Mouse (Mus musculus) lung, postnatal 25 days (tissue): ENCODE measurements at regions not wholly inside any gene's neighbourhood (a gene's known extent, or its start where the extent isn't known, plus 50 kb on each side); places are given as distances from the start of the nearest gene placed in this dataset.

Experiments
- DNase-seq: peaks from one replicate; pipeline ENCODE4 v3.0.0; 2022; ENCODE audit warnings: low spot score

DNA sequence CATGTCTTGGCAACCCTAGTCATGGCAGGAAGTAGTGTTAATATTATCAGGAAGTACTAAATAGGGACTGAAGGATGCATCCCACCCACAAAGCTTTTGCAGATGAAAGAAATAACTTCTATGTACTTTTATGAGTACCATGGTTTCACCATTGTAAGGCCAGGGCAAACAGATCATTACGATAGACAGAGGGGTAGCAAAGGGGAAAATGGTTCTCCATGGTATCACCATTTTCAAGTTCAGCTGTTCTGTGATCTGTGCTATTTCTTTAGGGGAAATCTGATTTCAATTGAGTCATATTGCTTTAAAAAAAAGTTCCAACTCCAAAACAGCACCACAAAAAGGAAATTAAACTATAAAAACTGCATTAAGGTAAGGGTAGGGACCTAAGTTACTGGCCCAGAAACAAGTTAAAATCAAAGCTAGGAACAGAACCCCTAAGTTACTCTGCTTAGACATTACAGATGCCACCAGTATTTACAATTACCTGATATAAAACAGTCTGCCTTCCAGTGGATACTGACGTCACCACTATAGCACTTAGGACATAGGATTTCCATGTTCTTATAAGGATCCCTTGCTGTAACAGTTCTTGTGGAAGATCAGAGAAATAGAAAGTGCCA lies 610.4 kb downstream of the Bcl11a start:
- no peak for DNase-seq

DNA sequence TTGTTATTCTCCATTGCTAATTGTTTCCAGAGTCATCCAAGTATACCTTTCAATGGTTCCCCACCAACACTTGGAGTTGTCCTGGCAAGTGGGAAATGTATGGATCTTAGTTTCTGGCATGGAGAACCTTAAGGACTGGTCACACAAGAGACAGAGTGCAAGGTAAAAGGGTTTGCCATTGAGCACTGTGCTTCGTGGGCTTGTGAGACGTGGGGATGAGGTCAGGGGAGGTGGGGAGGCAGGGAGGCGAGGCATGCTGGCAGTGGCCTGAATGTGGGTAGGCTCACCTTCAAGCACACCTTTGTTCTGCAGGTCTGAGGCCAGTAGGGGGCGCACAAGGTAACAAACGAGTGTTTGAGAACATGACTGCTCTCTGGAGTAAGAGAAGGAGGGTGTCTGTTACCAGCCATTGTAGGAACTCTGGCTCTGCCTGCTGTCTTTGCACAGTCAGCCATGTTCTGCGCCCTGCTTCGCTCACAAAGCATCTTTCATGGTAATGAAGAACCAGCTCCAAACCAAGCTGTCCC lies 612.0 kb downstream of the Bcl11a start:
- DNase-seq, result peak; percentile 16

DNA sequence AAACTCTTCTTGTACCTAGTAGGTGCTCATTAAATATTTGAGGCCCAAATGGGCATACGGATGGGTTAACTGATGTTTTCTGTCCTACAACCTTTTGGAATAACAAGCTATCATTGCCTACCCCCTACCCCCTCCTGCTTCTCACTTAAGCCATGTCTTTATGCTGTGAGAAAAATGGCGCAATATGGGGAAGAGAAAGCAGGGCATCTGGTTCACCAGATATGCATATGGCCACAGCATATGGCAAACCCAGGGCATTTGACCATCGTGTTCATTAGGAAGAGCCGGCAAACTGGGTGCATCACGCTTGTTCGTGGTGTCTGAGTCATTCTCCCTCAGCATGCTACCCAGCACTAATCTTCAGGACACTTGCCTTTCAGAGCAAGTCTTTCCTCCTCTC lies 616.1 kb downstream of the Bcl11a start:
- no peak for DNase-seq

DNA sequence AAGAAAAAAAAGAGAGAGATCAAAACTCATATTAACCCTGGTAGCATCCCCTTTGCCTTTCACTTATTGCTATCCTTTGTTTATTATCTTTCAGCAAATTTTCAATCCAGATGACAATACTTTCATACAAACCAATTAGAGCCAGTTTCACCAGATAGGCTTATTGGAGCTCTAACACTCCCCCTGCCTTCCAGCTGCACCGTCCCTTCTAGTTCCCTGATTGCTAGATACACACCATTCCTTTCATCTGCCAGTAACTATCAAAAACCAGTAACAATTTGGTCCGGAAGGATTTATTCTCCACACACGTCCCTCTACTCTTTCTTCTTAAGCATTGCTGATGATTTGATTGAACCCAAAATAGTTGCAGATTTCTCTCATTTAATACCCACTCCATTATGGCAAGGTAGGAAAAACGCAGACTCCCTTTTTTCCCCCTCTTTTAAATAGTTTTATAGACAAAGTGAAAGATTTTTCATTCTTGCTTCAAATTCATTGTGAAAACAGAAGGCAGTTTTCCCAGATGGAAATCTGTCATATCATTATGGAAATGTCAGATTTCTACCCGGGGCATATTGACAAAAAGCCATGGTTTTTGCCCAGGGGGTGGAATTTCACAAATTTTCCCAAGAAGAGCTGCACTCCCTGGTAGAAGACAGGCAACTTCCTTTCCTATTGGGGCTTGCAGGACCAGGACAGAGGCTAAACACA lies 617.3 kb downstream of the Bcl11a start:
- no peak for DNase-seq

DNA sequence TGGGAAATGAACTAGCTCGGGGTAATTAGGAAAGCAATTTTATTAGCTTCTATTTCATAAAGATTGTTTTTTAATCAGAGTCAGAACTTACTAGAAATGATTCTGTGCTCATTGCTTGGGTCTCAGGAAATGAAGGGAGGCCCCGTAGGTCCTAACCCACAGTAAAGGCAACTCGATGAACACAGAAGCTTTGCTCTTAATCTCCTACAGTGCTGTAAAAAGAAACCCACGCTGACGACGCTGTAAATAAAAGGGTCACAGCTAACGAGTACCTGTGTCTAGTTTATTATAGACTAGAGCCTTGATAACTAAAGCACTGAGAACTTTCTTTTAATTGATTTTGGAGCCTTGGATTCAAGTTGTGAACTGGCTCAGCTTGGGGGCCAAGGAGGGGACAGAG lies 618.7 kb downstream of the Bcl11a start:
- no peak for DNase-seq

DNA sequence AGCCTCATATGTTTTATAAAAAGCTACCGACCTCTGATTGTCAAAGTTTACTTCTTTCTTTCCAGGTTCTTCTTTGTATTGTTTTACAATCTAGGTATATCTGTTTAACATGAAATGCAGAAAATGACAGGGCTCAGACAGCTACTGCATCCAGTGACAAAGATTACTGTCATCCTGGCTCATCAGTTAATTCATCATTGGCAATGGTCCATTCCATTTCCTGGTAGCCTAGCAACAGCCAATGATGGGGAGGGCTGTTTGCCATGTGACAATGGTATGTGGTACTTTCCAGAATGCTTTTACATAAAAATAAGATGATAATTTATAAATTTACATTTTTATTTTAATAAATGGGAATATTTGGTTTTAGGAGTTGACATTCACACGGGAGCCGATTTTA lies 630.9 kb downstream of the Bcl11a start:
- no peak for DNase-seq

DNA sequence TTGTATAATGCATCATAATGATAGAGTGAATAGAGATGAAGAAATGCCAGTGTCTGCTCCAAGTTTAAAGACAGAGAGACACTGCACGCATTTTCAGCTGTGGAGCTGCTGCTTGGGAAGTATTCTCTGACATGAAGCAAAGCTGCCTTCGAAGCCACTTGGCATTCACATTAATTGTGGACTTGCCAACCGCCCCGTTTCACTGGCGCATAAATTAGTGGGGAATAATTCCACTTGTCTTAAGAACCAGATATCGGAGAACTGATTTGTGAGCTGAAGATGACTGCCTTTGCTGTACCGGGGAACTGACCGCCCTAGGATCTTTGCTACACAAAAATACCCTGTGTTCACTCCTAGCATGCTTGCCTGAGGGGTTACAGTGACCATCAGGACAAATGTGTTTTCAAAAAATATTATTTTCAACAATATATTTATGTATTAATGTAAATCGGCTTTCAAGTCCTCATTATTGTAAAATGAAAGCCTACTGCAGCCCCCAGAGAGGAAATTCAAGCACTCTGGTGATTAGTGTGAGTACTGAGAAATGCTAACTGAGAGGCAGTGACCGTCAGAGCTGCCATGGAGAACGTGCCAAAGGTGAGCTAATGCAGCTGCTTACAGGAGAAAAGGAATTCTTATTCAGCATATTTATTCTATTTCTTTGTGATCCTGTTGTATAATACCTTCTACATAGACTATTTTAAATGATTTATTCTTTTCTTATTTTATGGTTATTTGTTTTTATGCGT lies 638.9 kb downstream of the Bcl11a start:
- DNase-seq, result no peak

DNA sequence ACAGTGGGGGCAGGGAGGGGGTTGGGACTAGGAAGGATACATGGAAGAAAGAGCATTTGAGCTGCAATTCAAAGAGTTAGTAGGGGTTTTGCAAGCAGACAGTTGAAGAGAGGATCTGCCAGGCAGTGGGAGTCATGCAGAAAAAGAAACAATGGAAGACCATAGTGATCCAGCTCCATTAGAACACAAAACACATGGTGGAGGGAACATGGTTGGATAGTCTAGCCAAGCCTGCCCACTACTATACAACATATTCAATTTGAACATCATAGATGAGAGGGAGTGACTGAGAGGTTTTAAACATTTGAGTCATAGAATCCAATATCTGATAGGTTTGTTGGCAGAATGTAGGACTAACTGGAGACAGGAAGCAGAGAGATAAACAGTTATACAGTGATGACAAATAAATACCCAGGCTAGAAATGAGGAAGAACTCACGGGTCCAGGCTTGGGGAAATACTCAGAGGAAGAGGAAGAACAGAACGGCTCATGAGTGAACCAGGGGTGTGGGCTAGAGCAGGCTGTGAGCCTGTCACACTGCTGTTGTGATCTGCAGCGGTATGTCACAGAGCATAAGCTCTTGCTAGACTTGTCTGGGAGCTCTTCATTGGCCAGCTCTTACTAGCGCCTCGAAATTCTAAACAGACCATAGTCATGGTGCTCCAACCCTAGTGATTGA lies 646.5 kb downstream of the Bcl11a start:
- DNase-seq, result no peak

DNA sequence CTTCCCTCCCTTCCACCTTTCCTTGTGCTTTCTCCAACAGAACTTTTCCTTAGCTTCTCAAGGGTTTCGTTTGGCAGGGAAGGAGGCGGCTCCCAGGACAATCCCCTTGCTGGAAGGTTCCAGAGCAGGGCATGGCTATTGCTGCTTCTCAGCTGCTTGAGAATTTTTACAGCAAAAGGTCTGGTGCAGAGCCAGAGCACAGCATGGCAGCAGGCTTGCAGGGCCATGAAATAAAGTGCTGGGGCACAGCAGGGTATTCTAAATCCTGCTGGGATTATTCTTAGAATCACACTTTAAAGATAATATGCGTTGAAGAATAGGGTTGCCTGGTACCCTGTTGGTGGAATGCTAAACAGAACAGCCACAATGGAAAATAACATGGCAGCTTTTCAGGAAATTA lies 648.5 kb downstream of the Bcl11a start:
- no peak for DNase-seq

DNA sequence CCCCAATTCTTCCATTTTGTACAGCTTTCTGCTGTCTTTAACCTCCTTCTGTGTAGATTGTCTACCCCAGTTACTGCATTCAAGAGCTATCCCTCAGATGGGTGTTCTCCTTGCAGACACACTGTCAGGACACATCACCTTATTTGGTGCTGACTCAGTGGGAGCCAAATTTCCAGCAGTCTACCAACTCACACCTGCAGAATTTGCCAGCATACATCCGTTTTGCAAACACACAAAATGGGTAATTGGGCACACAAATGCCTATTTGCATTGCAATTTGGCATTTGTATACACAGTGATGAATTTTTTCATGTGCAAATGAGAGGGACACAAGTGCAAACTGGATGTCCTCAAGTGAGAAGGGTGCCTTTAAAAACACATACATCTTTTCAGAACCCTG lies 649.5 kb downstream of the Bcl11a start:
- no peak for DNase-seq

DNA sequence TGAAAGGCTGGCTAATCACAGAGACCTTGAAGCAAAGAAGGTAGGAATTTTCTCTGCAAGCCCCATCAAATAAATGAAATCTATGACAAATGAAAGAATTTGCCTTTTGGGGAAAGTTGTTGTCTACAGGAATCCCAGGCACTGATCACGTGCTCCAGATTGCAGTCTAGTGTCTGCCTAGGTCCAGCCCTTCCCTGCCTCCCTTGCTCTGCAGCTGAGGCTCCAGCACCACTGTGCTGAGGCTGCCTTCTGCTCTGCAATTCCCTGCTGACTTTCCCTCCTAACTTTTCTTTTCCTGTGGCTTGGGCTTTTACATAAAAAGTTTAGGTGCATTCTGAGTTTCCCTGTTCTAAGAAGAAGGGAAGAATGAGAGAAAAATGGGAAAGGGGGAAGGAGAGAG lies 653.6 kb downstream of the Bcl11a start:
- no peak for DNase-seq

DNA sequence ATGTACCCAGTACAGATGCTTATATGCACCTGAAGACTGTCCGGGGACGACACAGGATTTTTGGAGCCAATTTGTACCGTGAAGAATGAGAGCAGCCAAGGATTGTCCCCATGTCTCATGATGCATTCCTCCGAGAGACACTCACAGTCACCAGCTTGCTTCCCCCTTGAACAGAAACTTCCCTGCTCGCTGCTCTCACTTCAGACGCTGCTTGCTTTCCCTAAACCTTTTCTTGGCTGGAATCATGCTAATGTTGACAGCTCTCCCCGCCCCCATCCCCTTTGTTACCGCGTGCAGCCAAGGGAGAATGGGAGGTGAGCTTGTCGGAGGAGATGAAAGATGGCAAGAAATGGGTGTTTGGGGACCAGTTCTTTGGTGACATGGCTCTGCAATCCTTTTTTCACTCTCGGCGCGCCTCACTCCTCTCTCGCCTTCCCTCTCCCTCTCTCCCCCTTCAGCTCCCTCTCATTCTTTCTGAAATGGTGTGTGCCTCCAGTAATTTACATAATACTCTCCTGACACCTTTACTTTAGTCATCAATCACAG lies 661.9 kb downstream of the Bcl11a start:
- no peak for DNase-seq

DNA sequence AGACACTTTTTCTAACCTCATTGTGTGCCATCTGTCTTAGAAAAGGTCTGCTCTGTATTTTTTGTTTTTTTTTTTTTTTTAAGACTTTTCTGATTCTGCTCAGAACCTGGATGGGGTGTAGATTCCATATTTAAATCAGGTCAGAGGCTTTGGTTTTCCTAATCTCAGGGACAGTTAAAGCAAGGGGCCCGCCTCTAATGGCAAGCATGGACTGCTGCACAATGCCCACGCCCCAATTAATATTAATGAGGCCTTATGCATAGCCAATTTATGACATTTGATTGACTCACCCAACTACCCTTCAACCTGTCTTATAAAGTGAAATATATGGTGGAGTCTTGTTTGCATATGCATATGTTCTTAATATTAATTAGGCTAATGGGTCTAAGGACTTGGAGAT lies 662.6 kb downstream of the Bcl11a start:
- DNase-seq, result no peak

DNA sequence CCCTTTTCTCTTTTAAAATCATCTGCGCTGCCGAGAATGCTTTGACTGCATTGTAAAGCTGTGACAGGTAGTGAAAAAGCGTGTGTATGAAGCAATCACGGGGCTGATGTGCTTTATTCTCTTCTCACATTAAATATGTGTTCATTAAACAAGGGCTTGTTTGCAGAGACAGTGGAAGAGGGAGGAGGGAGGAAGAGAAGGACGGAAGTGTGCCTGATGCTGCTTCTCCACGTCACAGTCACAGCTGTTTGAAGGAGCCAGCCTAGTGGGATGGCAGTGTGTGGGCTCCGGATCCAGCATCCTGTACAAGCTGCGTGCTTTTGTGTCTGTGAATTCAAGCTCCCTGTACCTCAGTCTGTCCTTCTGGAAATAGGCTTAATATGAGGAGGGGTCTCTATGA lies 664.7 kb downstream of the Bcl11a start:
- no peak for DNase-seq

DNA sequence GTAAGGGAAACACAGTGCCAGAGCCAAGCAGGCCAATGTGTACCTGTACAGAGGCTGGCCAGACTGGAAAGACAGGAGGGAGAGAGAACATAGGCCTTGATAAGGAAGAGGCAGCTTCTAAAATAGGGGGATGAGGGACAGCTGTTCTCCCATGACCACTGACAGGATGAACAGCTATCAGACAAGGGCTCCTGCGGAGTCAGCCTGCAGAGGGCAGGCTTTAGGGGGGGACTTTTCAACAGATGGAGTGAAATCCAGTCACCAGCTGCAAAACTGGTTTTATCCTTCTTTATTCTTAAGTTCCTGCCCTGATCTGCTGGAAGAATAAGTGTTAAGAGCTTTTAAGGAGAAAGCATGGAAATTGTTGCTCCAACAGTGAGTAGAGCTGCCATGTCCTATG lies 665.6 kb downstream of the Bcl11a start:
- DNase-seq, result no peak

DNA sequence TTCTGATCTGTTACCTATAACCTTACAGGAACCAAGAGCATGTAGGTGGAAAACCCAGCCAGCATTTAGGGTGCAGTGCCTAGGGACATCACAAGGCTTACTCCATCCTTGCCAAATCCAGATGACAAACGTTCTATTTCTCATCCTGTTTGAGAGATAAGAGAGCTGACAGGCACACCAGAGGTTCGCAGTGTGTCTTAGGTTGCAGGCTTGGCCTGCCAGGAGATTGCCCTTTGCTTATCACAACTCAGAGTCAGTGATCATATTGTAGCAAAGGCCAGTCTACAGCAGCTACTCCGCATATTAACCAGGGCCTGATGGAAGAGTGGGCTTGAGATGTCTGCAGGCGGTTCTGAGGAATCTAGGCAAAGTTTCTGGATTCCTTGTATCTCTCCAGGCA lies 668.0 kb downstream of the Bcl11a start:
- no peak for DNase-seq

DNA sequence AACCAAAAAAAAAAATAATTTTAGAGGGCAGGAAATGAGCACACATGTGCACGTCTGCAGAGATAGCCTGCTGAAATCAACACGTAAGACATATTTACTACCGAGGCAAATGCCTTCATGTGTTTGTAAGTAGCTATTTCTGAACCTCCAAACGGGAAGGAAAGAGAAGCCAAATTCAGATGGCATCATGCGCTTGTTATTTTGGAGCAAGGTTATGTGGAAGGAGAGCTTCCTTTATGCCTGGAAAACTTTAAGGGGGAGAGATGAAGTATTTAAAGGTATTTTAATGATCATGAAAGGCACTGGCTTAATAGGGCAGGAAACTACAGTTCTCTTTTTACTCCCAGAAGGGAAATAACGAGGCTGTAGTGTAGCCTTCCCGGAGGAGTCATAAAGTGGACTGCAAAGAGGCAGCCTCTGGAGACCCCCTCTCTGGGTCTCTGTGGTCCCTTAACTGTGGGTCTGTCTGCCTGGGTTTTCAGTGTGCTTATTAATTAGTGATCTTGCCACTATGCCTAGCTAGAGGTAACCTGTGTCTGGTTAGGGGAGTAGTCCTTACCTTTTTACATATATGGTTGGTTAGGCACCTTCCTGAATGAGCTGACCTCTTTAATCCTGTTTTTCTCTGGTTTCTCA lies 672.4 kb downstream of the Bcl11a start:
- DNase-seq, result no peak

DNA sequence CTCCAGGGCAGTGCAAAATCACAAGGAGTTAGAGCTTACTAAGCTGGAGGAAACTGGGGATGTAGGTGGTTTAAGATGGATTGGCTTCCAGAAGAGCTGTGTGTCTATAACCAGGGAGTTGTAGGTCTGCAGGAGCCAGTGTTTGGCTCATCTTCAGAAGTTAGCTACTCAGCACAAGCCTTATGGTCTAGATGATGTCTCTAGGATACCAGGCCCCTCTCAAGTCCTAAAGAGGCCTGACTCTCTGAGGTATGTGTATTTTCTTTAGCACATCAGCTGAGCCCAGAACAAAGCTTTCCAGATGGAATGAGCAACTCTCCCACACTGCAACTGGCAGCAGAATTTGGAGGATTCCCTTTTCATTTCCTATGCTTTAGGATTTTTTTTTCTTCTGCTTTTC lies 680.3 kb downstream of the Bcl11a start:
- no peak for DNase-seq

DNA sequence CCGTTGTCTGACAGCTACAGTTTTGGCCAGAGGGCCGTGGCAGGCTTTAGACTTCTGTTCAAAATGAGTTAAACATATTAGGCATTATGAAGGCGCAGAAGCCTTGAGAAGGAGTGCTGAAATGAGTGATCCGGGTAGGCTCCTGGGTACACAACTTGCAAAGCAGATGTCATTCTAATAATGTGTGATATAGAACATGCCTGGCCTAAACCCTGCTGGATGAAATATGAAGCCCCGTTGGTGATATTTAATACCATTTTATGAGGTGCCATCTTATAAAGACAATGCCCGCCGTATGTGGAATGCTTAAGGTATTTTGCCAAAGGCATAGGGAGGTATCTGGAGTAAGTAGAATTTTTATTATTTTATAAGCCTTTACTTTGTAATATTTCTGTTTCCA lies 705.6 kb downstream of the Bcl11a start:
- no peak for DNase-seq

DNA sequence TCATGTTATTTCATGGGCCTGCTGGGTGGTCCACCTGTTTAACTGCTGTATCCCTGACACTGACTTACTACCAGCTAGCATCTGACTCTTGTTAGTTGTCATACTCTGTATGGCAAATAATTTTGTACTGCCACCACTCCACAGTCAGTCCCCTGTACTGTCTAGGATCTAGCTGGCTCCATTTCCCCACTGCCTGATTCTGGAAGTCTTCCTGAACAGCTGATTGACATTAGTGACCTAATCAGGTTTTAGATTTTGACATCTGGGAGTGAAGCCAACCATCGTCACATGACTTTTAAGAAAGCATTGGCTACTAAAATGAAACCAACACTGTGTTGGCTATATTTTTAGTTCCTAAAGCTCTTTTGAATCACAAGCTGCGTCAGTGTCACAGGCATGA lies 711.3 kb downstream of the Bcl11a start:
- DNase-seq, result no peak

DNA sequence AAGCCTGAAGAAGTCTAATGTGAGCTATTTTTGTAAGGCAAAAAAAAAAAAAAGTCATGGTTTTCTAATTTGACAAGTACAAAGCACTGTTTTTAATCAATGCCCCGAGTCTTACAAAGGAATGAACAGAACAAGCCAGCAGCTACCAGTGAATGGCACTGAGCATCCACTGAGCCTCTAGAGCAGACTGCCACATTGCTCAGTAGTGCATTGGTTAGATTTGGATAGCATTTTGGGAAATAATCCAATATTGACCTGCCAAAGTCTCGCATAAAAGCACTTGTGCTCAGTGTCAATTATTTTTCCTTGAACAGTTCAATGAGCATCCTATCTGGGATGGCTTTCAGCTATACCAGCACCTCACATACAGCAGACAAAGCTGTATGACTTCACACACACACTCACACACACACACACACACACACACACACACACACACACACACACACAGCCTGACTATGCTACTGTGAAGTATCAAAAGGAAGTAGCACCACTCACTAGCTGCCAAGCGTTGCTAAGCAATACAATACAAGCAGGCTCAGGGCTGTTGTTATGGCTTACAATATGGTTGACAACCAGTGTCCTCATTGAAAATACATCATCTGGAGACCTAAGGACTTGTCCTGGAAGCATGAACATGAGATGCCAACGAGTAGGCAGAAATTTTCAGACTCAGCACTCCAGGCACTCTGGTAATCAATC lies 717.8 kb downstream of the Bcl11a start:
- DNase-seq, result no peak
